Mouse (Mus musculus): ENCODE results near the gene Rora.

DNA sequence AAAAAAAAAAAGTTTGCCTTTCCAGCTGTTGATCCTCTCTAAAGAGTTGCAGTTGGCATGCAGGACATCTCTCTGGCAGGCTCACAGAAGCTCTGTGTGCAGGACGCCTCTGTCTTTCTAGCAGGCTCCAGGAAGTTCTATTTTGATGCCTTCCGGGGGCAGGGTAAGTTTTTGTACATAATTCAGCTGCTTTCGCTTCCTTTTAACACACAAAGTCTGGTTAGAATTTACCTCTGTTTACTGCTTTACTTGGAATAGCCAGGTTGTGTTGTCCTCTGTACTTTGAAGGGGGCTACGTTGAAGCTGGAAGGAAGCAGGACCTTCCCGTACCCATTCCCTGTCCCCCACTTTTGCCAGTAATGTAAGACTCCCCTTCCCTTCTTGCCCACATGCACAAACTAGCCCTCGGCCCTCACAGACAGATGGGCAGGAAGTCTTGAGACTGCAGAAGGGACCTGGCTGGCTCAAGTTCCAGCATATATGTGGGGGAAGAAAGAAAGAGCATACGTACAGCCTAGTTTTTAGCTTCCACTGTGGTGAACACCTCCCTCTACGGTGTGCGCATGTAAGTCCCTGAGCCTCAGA, 231.0 kb downstream of the Rora start:
- TF ChIP-seq POLR2A (IDR thresholded peaks at IDR 0.05; ENCODE audit: borderline replicate concordance, extremely low read depth, insufficient read depth, insufficient read length, poor library complexity, severe bottlenecking) (no peak), CTCF (IDR thresholded peaks at IDR 0.05; ENCODE audit: borderline replicate concordance, extremely low read depth, insufficient read depth, insufficient read length) (no peak)

Data from brain, embryonic 14.5 days (tissue).